Mouse (Mus musculus) limb, embryonic 12.5 days (tissue): ENCODE results near the gene Hpse. TPM values are rescaled to one million over a fixed set of nuclear protein-coding genes. Genes with fewer than 3 reads are reported as not detected.

Source experiments
- ATAC-seq: fragments of 200-750 bp; cut with Nextera tagmentation; 2 replicates; pipeline ENCODE4 v1.8.0; 2017; ENCODE audit warnings: low read depth, moderate TSS enrichment; ENCODE audit not compliant: insufficient number of reproducible peaks, insufficient read depth, low FRiP score, low TSS enrichment
- H3K27ac ChIP-seq: fragments of 300-500 bp; sonication (generic); 2 replicates; pipeline ENCODE4 v1.5.1; 2016; ENCODE audit warnings: mild to moderate bottlenecking, moderate library complexity
- H3K27me3 ChIP-seq: fragments of 300-500 bp; sonication (generic); 2 replicates; pipeline ENCODE4 v1.6.1; 2016; ENCODE audit warnings: mild to moderate bottlenecking, moderate library complexity
- H3K36me3 ChIP-seq: fragments of 300-500 bp; sonication (generic); 2 replicates; pipeline ENCODE4 v1.6.1; 2016; ENCODE audit warnings: mild to moderate bottlenecking, moderate library complexity
- H3K4me1 ChIP-seq: fragments of 300-500 bp; sonication (generic); replicated peaks from 2 replicates; pipeline ENCODE4 v1.6.1; 2016
- H3K4me2 ChIP-seq: fragments of 300-500 bp; sonication (generic); 2 replicates; pipeline ENCODE4 v1.6.1; 2016; ENCODE audit warnings: mild to moderate bottlenecking, moderate library complexity
- H3K4me3 ChIP-seq: fragments of 300-500 bp; sonication (generic); replicated peaks from 2 replicates; pipeline ENCODE4 v1.5.1; 2016; ENCODE audit warnings: mild to moderate bottlenecking
- H3K9ac ChIP-seq: fragments of 300-500 bp; sonication (generic); replicated peaks from 2 replicates; pipeline ENCODE4 v1.6.1; 2016; ENCODE audit warnings: mild to moderate bottlenecking, moderate library complexity
- H3K9me3 ChIP-seq: fragments of 300-500 bp; sonication (generic); 2 replicates; pipeline ENCODE4 v1.6.1; 2016; ENCODE audit warnings: mild to moderate bottlenecking, moderate library complexity
- WGBS: fragments of 180-500 bp; shearing (Covaris S2); methylation state at CpG from one replicate; pipeline ENCODE4 v1.1.7; 2016; 5-methylcytosine and 5-hydroxymethylcytosine counted together
- polyA plus RNA-seq: library from polyadenylated mRNA; unstranded; fragments of >200 nt; fragmentation: Nextera tagmentation; extraction: Ambion mirVana; gene quantifications from 2 replicates; pipeline ENCODE4 v1.2.1, GENCODE M21; 2016

Gene Hpse
- polyA plus RNA-seq, 1 experiment from 2014 or later = 3.7 TPM

- Histone ChIP-seq H3K27me3 (no peaks in the 10 kb centered on the region), H3K4me1 (no peaks in the 10 kb centered on the region), H3K9me3 (no peaks in the 10 kb centered on the region), H3K9ac (no peak overlapping the region), H3K36me3 (no peaks in the 10 kb centered on the region), H3K4me3 (no peak overlapping the region), H3K27ac (no peak overlapping the region), H3K4me2 (no peak overlapping the region)
- 76% methylated on average over 8 of the region's 8 CpGs for WGBS
- no peak for ATAC-seq
These were observed 82.5 kb downstream of the Hpse start for GRCm38 (mm10) chr5:100636794-100637544.

DNA sequence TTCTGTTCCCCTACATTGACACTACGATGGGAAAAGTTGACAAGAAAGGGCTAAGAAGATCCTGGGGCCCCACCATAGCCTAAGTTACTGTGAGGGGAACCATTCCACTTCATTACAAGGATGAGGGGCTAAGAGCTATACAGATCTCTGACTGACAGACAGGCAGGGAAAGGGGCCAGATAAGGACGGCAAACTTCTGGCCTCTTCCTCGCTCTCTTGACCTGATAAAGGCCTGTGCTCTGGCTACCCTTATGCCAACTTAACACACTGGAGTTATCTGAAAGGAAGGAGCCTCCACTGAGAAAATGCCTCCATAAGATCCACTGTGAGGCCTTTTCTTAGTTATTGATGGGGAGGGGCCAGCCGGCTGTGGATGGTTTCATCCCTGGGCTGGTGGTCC is 83.6 kb downstream of the Hpse start:
- no peak for ATAC-seq

DNA sequence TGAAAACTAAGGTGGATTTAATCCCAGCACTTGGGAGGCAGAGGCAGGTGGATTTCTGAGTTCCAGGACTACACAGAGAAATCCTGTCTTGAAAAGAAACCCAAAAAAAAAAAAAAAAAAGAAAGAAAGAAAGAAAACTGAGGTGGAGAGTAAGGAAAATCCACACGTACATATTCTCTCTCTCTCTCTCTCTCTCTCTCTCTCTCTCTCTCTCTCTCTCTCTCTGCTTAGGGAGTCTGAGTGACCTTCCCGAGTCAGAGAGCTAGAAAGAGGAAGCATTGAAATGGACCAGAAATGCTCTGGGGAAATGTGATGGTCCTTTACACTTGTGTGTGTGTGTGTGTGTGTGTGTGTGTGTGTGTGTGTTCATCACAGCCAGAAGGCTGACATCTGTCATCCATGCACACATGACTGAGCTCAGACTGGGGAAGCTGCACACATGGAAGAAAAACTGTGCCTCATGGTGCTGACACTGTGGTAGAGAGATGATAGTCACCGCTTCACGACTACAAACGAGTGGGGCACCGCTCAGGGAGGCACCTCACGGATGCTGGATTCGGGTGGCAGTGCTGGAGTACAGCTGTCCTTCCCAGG is 84.5 kb downstream of the Hpse start:
- WGBS = 89% methylated on average over 8 of the region's 8 CpGs
- H3K27ac ChIP-seq = no peak overlapping the region
- ATAC-seq = no peak

More for the DNA sequence above, 83.6 kb downstream of the Hpse start:
- Histone ChIP-seq H3K9me3 (no peaks in the 10 kb centered on the region), H3K4me2 (no peak overlapping the region), H3K36me3 (no peaks in the 10 kb centered on the region), H3K4me3 (no peak overlapping the region), H3K9ac (no peak overlapping the region), H3K4me1 (no peaks in the 10 kb centered on the region), H3K27ac (no peak overlapping the region), H3K27me3 (no peaks in the 10 kb centered on the region)
- 85% methylated on average over 4 of the region's 4 CpGs for WGBS

DNA sequence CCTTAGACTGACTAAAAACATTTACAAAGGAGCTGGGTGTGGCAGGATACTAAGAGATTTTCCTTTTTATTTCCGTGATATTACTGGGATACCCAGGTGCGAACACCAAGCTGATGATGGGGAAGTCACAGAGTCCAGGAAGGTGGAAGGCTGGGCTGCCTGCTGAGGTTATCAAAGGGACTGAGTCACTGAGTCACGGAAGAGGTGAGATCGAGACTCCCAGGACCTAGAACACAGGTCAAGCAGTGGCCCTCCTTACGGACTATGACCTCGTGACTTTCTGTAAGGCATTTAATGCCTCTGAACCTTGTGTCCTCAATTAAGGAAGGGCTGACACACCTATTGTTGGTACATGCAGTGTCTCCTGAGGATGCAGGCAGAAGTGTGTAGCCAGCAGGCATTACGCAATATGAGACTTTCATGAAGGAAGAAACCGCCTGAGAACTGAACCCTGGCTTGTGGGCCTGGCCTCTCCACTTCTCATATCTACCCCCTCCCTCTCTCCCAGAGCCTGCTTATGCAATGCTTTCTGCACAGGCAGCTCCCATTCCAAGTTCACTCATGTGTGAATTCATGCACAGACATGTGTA is 86.9 kb downstream of the Hpse start:
- no peaks in the 10 kb centered on the region for H3K27me3 ChIP-seq
- ATAC-seq = no peak
- WGBS = 86% methylated on average over 8 of the region's 8 CpGs

More for the DNA sequence above, 84.5 kb downstream of the Hpse start:
- H3K9ac ChIP-seq = no peak overlapping the region
- H3K4me3 ChIP-seq = no peak overlapping the region
- no peaks in the 10 kb centered on the region for H3K4me1 ChIP-seq
- H3K9me3 ChIP-seq = no peaks in the 10 kb centered on the region
- H3K36me3 ChIP-seq = no peaks in the 10 kb centered on the region
- H3K4me2 ChIP-seq = no peak overlapping the region
- no peaks in the 10 kb centered on the region for H3K27me3 ChIP-seq

More for the DNA sequence above, 86.9 kb downstream of the Hpse start:
- no peak overlapping the region for H3K4me3 ChIP-seq
- no peaks in the 10 kb centered on the region for H3K36me3 ChIP-seq
- H3K27ac ChIP-seq = no peak overlapping the region
- no peaks in the 10 kb centered on the region for H3K9me3 ChIP-seq
- no peak overlapping the region for H3K4me2 ChIP-seq
- no peak overlapping the region for H3K9ac ChIP-seq
- no peaks in the 10 kb centered on the region for H3K4me1 ChIP-seq

Other genes starting within 250 kb of the Hpse start
- 14.6 and 16.6 TPM in 2 replicates for gene Lin54, start 219.1 kb downstream of the Hpse start, polyA plus RNA-seq
- 221 and 224 TPM in 2 replicates for gene Cops4, start 201.4 kb downstream of the Hpse start, polyA plus RNA-seq
- gene Plac8, start 147.5 kb downstream of the Hpse start, polyA plus RNA-seq = 2.6 and 3.8 TPM in 2 replicates
- gene Coq2, start 44.6 kb downstream of the Hpse start, polyA plus RNA-seq = 55.8 and 59.5 TPM in 2 replicates
- gene Helq, start 78.9 kb upstream of the Hpse start, polyA plus RNA-seq = 25.6 and 26.6 TPM in 2 replicates
- 187 and 204 TPM in 2 replicates for gene Mrps18c, start 78.9 kb upstream of the Hpse start, polyA plus RNA-seq
- 36.4 and 39.2 TPM in 2 replicates for gene Abraxas1, start 101.2 kb upstream of the Hpse start, polyA plus RNA-seq
- gene Gpat3, start 126.0 kb upstream of the Hpse start, polyA plus RNA-seq = 0.89 and 1.2 TPM in 2 replicates